Mouse (Mus musculus): ENCODE measurements at regions not wholly inside any gene's neighbourhood (a gene's known extent, or its start where the extent isn't known, plus 50 kb on each side); places are given as distances from the start of the nearest gene placed in this dataset.
"Not testable (repeated sequence)": the region's sequence is repeated elsewhere in the genome, so short reads cannot be mapped to it uniquely, and the experiment has no call there.

DNA sequence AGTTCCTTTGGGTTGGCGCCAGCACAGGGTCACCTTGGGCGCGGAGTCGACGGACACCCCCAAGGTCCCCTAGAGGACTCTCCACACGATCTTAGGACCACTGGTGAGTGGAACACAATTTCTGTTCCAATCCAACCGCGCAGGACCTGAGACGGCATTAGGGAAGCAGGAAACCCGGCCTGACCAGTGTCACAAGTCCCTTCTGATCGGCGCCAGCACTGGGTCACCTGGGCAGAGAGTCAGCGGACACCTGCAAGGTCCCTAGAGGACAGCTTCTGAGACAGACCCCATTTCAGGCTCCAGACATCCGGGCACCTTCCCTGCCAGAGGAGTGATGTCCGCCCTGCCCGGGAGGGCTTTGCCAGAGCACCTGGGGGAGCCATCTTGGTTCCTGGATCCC lies 74.2 kb upstream of the Cdh13 start:
- not testable (repeated sequence) for TF ChIP-seq CTCF, POLR2A (IDR thresholded peaks at IDR 0.05; ENCODE audit: extremely low read depth, insufficient read depth, low read length)
